Mouse (Mus musculus) megakaryocyte progenitor cell, adult 5-6 weeks (primary cell): ENCODE results near the gene Gucy2c. TPM values are rescaled to one million over a fixed set of nuclear protein-coding genes. Genes with fewer than 3 reads are reported as not detected.

Experiments
- ATAC-seq: replicated peaks from 2 replicates; pipeline ENCODE4 v1.8.0; 2016; ENCODE audit warnings: mild to moderate bottlenecking, moderate TSS enrichment, inconsistent platforms; ENCODE audit not compliant: poor library complexity
- total RNA-seq, 2 experiments: library from RNA; stranded (forward) in 1 of 2; stranded (reverse) in 1 of 2; fragments of 157-497, 149-512 nt in 1 of 2; fragments of 200-1000 nt in 1 of 2; gene quantifications; 2 replicates each; pipeline versions ENCODE4 v1.2.3 to v1.2.4; 2015 to 2017

The Gucy2c gene
- total RNA-seq, 2 experiments from 2014 or later = not detected

GRCm38 (mm10) chr6:136672467-136672866, 109.1 kb downstream of the Gucy2c start:
- ATAC-seq = peak; percentile 77

- ATAC-seq = no peak
These were observed 112.3 kb downstream of the Gucy2c start for GRCm38 (mm10) chr6:136669274-136669673.

GRCm38 (mm10) chr6:136668266-136668986, 113.1 kb downstream of the Gucy2c start:
- peak; percentile 51; the same call in 1 of the 2 replicates for ATAC-seq

GRCm38 (mm10) chr6:136662063-136662462, 119.5 kb downstream of the Gucy2c start:
- no peak for ATAC-seq

GRCm38 (mm10) chr6:136661706-136662016, 119.9 kb downstream of the Gucy2c start, which contains the start of gene Plbd1:
Plbd1 (minus strand) TSS chr6:136661928.
- ATAC-seq = peak; percentile 77

- no peak for ATAC-seq
These were observed 120.5 kb downstream of the Gucy2c start for GRCm38 (mm10) chr6:136660831-136661705.

- peak; percentile 75 for ATAC-seq
These were observed 122.3 kb downstream of the Gucy2c start for GRCm38 (mm10) chr6:136659226-136659625.

- ATAC-seq = no peak
These were observed 123.3 kb downstream of the Gucy2c start for GRCm38 (mm10) chr6:136658303-136658702.

GRCm38 (mm10) chr6:136655786-136656185, 125.8 kb downstream of the Gucy2c start:
- ATAC-seq = no peak

GRCm38 (mm10) chr6:136654470-136654869, 127.1 kb downstream of the Gucy2c start:
- peak; percentile 70 for ATAC-seq

GRCm38 (mm10) chr6:136653331-136653730, 128.2 kb downstream of the Gucy2c start:
- ATAC-seq = 0 out of 2 replicates have a peak, but pooled peaks have one; percentile 5

- no peak for ATAC-seq
These were observed 130.9 kb downstream of the Gucy2c start for GRCm38 (mm10) chr6:136650664-136651063.

GRCm38 (mm10) chr6:136647455-136647861, 134.1 kb downstream of the Gucy2c start:
- no peak for ATAC-seq

Other genes with a start within 250 kb of the Gucy2c start
- gene Plbd1, start 119.8 kb downstream of the Gucy2c start, total RNA-seq (2015) = 12.0 and 16.3 TPM in 2 replicates
- gene Plbd1, start 119.8 kb downstream of the Gucy2c start, total RNA-seq (2017) = 10.5 and 10.8 TPM in 2 replicates
- 16.6 and 20.5 TPM in 2 replicates for gene Hist4h4, start 22.6 kb upstream of the Gucy2c start, total RNA-seq (2015)
- gene Hist4h4, start 22.6 kb upstream of the Gucy2c start, total RNA-seq (2017) = 38.8 and 46.4 TPM in 2 replicates
- 46.1 and 54.3 TPM in 2 replicates for gene H2afj, start 26.5 kb upstream of the Gucy2c start, total RNA-seq (2015)
- 69.3 and 79.7 TPM in 2 replicates for gene H2afj, start 26.5 kb upstream of the Gucy2c start, total RNA-seq (2017)
- 1.2 and 2.2 TPM in 2 replicates for gene BC049715, start 45.9 kb upstream of the Gucy2c start, total RNA-seq (2015)
- 3.5 and 8.7 TPM in 2 replicates for gene BC049715, start 45.9 kb upstream of the Gucy2c start, total RNA-seq (2017)
- gene Wbp11, start 46.5 kb upstream of the Gucy2c start, total RNA-seq (2015) = 112 and 118 TPM in 2 replicates
- 40.9 and 47.7 TPM in 2 replicates for gene Wbp11, start 46.5 kb upstream of the Gucy2c start, total RNA-seq (2017)
- gene Smco3, start 53.7 kb upstream of the Gucy2c start, total RNA-seq (2015) = 0.07 TPM in 1 of 2 replicates, not detected in the other
- gene Smco3, start 53.7 kb upstream of the Gucy2c start, total RNA-seq (2017) = 0.33 and 1.2 TPM in 2 replicates
- gene Art4, start 76.0 kb upstream of the Gucy2c start, total RNA-seq (2015) = 1.8 and 2.4 TPM in 2 replicates
- gene Art4, start 76.0 kb upstream of the Gucy2c start, total RNA-seq (2017) = 1.8 and 6.0 TPM in 2 replicates
- gene Mgp, start 94.1 kb upstream of the Gucy2c start, total RNA-seq (2015) = not detected in 2 replicates
- not detected in 2 replicates for gene Mgp, start 94.1 kb upstream of the Gucy2c start, total RNA-seq (2017)
- gene Erp27, start 140.4 kb upstream of the Gucy2c start, total RNA-seq (2015) = 1.0 and 4.4 TPM in 2 replicates
- 0.25 and 0.91 TPM in 2 replicates for gene Erp27, start 140.4 kb upstream of the Gucy2c start, total RNA-seq (2017)
- 0.05 TPM in 1 of 2 replicates, not detected in the other for gene Pde6h, start 142.1 kb upstream of the Gucy2c start, total RNA-seq (2015)
- gene Pde6h, start 142.1 kb upstream of the Gucy2c start, total RNA-seq (2017) = 0.03 and 0.08 TPM in 2 replicates
- gene Arhgdib, start 160.1 kb upstream of the Gucy2c start, total RNA-seq (2015) = 2,686 and 2,904 TPM in 2 replicates
- gene Arhgdib, start 160.1 kb upstream of the Gucy2c start, total RNA-seq (2017) = 1,309 and 1,334 TPM in 2 replicates